In the genomic region with DNA sequence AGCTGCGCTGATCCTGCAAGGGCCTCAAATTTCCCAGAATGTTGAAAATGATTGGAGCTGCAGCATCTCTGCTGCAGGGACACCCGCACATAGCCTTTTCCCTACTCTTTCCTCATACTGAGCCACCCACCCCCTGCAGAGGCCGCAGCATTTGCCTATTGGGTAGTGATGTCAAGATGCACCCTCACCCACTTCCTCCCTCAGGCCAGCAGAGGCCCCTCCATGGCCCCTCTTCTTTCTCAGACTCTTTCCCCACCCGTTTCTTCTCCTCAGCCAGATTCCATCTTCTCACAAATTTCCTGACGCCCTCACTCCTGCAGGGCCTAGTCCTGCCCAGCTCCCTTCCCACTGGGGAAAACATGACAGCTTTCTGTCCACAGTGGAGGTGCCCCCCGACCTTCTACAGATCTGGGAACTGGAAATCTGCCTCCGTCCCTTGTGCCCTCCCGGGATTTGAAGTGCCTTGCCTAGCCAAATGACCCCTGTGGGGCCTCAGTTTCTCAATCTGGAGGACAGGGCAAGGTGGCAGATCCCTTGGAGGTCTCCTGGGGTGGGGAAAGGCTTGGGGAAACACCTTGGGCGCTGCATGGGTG, we compare ENCODE assay signal across 9 mouse cellular contexts. TPM values are rescaled to one million over a fixed set of nuclear protein-coding genes. Genes with fewer than 3 reads are reported as not detected.
DNase-seq lines count a peak whose midpoint lies in the region; ATAC-seq lines count a peak whose summit lies in the region.
"Had no signal": no experiment of that assay in that cellular context is flagged by ENCODE, and none has a peak within 500 bp of the region (broad histone marks: within the 10 kb centered on the region; RNA-seq: fewer than 3 reads in every experiment).

No protein-coding gene starts in this region.

- H3K4me3 ChIP-seq in heart, embryonic 13.5 days = peak overlapping the region; percentile 50
- peak overlapping the region; percentile 37 for H3K4me3 ChIP-seq in hindbrain, embryonic 13.5 days
- H3K4me3 ChIP-seq in midbrain, embryonic 13.5 days (replicated peaks) = peak overlapping the region; percentile 37

- H3K4me2 ChIP-seq in heart, embryonic 13.5 days = peak overlapping the region; percentile 80
- peak overlapping the region; percentile 72 for H3K4me2 ChIP-seq in hindbrain, embryonic 13.5 days
- peak overlapping the region; percentile 63 for H3K4me2 ChIP-seq in midbrain, embryonic 13.5 days (replicated peaks)

- 35% methylated on average over 9 of the region's 9 CpGs for WGBS in heart, embryonic 13.5 days
- 38% methylated on average over 9 of the region's 9 CpGs for WGBS in hindbrain, embryonic 13.5 days
- WGBS in midbrain, embryonic 13.5 days = 36% methylated on average over 9 of the region's 9 CpGs

- no peak overlapping the region for H3K27ac ChIP-seq in heart, embryonic 13.5 days (replicated peaks)
- H3K27ac ChIP-seq in hindbrain, embryonic 13.5 days = no peak overlapping the region
- H3K27ac ChIP-seq in midbrain, embryonic 13.5 days = no peak overlapping the region

- H3K4me1 ChIP-seq in heart, embryonic 13.5 days = peaks cover 18% of the 10 kb centered on the region
- peaks cover 15% of the 10 kb centered on the region for H3K4me1 ChIP-seq in hindbrain, embryonic 13.5 days (replicated peaks)
- H3K4me1 ChIP-seq in midbrain, embryonic 13.5 days (replicated peaks) = peaks cover 12% of the 10 kb centered on the region

- peaks cover 42% of the 10 kb centered on the region for H3K27me3 ChIP-seq in heart, embryonic 13.5 days (replicated peaks)
- peaks cover 37% of the 10 kb centered on the region for H3K27me3 ChIP-seq in hindbrain, embryonic 13.5 days
- peaks cover 36% of the 10 kb centered on the region for H3K27me3 ChIP-seq in midbrain, embryonic 13.5 days

- no peaks in the 10 kb centered on the region for H3K36me3 ChIP-seq in heart, embryonic 13.5 days
- no peaks in the 10 kb centered on the region for H3K36me3 ChIP-seq in hindbrain, embryonic 13.5 days
- H3K36me3 ChIP-seq in midbrain, embryonic 13.5 days = no peaks in the 10 kb centered on the region

- peak overlapping the region; percentile 76 for H3K9ac ChIP-seq in heart, embryonic 13.5 days
- peak overlapping the region; percentile 68 for H3K9ac ChIP-seq in hindbrain, embryonic 13.5 days
- peak overlapping the region; percentile 59 for H3K9ac ChIP-seq in midbrain, embryonic 13.5 days (replicated peaks)

- no peaks in the 10 kb centered on the region for H3K9me3 ChIP-seq in heart, embryonic 13.5 days
- H3K9me3 ChIP-seq in hindbrain, embryonic 13.5 days = no peaks in the 10 kb centered on the region
- H3K9me3 ChIP-seq in midbrain, embryonic 13.5 days = no peaks in the 10 kb centered on the region

- DNase-seq in heart, adult 9 months (ENCODE audit: low spot score in 2 of 2) = no peak
- peak; percentile 49 for DNase-seq in adipocyte (ENCODE audit: low spot score)
- no peak for DNase-seq in thymus, adult 18-20 months
- DNase-seq in thymus, postnatal 14 days = no peak
- DNase-seq in adrenal gland, postnatal 36 days = no peak

- no peak for ATAC-seq in heart, embryonic 13.5 days (ENCODE audit: extremely low read depth, insufficient number of reproducible peaks, low FRiP score, low TSS enrichment)
- no peak for ATAC-seq in hindbrain, embryonic 13.5 days (ENCODE audit: low FRiP score)
- no peak for ATAC-seq in midbrain, embryonic 13.5 days

RNA-seq across cellular contexts. Expression of a gene that starts 1.2 kb away (rescaled TPM):
- not detected in 2 replicates for polyA plus RNA-seq in heart, embryonic 13.5 days (2015; fragmentation: Nextera tagmentation; extraction: Ambion mirVana)
- not detected in 2 replicates for polyA plus RNA-seq in hindbrain, embryonic 13.5 days (2015; fragmentation: Nextera tagmentation; extraction: Ambion mirVana)
- polyA plus RNA-seq in midbrain, embryonic 13.5 days (2015; fragmentation: Nextera tagmentation; extraction: Ambion mirVana) = not detected in 2 replicates
- not detected for total RNA-seq in adrenal gland, postnatal 36 days (2021)
- total RNA-seq: layer of hippocampus, postnatal 10 days had no signal

RNA-seq across cellular contexts. Expression of a gene that starts 17.2 kb away (rescaled TPM):
- polyA plus RNA-seq in heart, embryonic 13.5 days (2015; fragmentation: Nextera tagmentation; extraction: Ambion mirVana) = 0.40 and 0.79 TPM in 2 replicates
- polyA plus RNA-seq in hindbrain, embryonic 13.5 days (2015; fragmentation: Nextera tagmentation; extraction: Ambion mirVana) = 3.9 and 4.6 TPM in 2 replicates
- 2.8 and 4.2 TPM in 2 replicates for polyA plus RNA-seq in midbrain, embryonic 13.5 days (2015; fragmentation: Nextera tagmentation; extraction: Ambion mirVana)
- not detected for total RNA-seq in adrenal gland, postnatal 36 days (2021)
- total RNA-seq: layer of hippocampus, postnatal 10 days had no signal
